Mouse (Mus musculus) heart, embryonic 11.5 days (tissue): ENCODE measurements around the gene Notch4. TPM values are rescaled to one million over a fixed set of nuclear protein-coding genes. Genes with fewer than 3 reads are reported as not detected.

Source experiments
- ATAC-seq: fragments of 200-750 bp; cut with Nextera tagmentation; replicated peaks from 2 replicates; pipeline ENCODE4 v1.8.0; 2017; ENCODE audit warnings: moderate library complexity; ENCODE audit not compliant: insufficient number of reproducible peaks, low FRiP score, low TSS enrichment
- H3K27ac ChIP-seq: fragments of 300-500 bp; sonication (generic); 2 replicates; pipeline ENCODE4 v1.5.1; 2014; ENCODE audit warnings: mild to moderate bottlenecking, low read depth, low read length
- H3K27me3 ChIP-seq: fragments of 300-500 bp; sonication (generic); 2 replicates; pipeline ENCODE4 v1.6.1; 2014; ENCODE audit warnings: mild to moderate bottlenecking, low read length, mixed read lengths; ENCODE audit not compliant: control insufficient read depth, insufficient read depth
- H3K36me3 ChIP-seq: fragments of 300-500 bp; sonication (generic); 2 replicates; pipeline ENCODE4 v1.6.1; 2014; ENCODE audit warnings: mild to moderate bottlenecking, low read length, moderate library complexity, mixed read lengths; ENCODE audit not compliant: control insufficient read depth, insufficient read depth
- H3K4me1 ChIP-seq: fragments of 300-500 bp; sonication (generic); 2 replicates; pipeline ENCODE4 v1.6.1; 2014; ENCODE audit warnings: low read length; ENCODE audit not compliant: control insufficient read depth, insufficient read depth
- H3K4me2 ChIP-seq: fragments of 300-500 bp; sonication (generic); 2 replicates; pipeline ENCODE4 v1.6.1; 2014; ENCODE audit warnings: mild to moderate bottlenecking, moderate library complexity
- H3K4me3 ChIP-seq: fragments of 300-500 bp; sonication (generic); 2 replicates; pipeline ENCODE4 v1.5.1; 2014; ENCODE audit warnings: low read depth, low read length
- H3K9ac ChIP-seq: fragments of 300-500 bp; sonication (generic); 2 replicates; pipeline ENCODE4 v1.6.1; 2014; ENCODE audit warnings: mild to moderate bottlenecking, low read depth, low read length, moderate library complexity
- H3K9me3 ChIP-seq: fragments of 300-500 bp; sonication (generic); replicated peaks from 2 replicates; pipeline ENCODE4 v1.6.1; 2016; ENCODE audit warnings: low read length; ENCODE audit not compliant: control insufficient read depth
- WGBS: fragments of 180-500 bp; shearing (Covaris S2); extraction: QIAGEN DNeasy Blood & Tissue Kit; methylation state at CpG from one replicate; pipeline ENCODE4 v1.1.7; 2014; ENCODE audit not compliant: insufficient replicate concordance; 5-methylcytosine and 5-hydroxymethylcytosine counted together
- polyA plus RNA-seq: library from polyadenylated mRNA; unstranded; fragments of >200 nt; fragmentation: Nextera tagmentation; extraction: Ambion mirVana; gene quantifications from 2 replicates; pipeline ENCODE4 v1.2.1, GENCODE M21; 2014

Notch4 gene
- polyA plus RNA-seq, 1 experiment from 2014 or later = 8.1 TPM

- WGBS = 2% methylated on average over 32 of the region's 32 CpGs
- peaks cover 63% of the 10 kb centered on the region for H3K4me1 ChIP-seq
Observed at GRCm38 (mm10) chr17:34592581-34593549, 28.8 kb downstream of the Notch4 start.

GRCm38 (mm10) chr17:34593752-34594525 lies 29.9 kb downstream of the Notch4 start:
- no peaks in the 10 kb centered on the region for H3K27me3 ChIP-seq
- peak overlapping the region; percentile 97; the same call in 1 of the 2 replicates for H3K27ac ChIP-seq
- H3K9ac ChIP-seq = peak overlapping the region; percentile 98
- H3K4me3 ChIP-seq = peak overlapping the region; percentile 83
- WGBS = 65% methylated on average over 34 of the region's 34 CpGs
- H3K9me3 ChIP-seq = no peaks in the 10 kb centered on the region
- peaks cover 64% of the 10 kb centered on the region for H3K4me1 ChIP-seq
- peaks cover 9% of the 10 kb centered on the region; the same call in 1 of the 2 replicates for H3K36me3 ChIP-seq
- peak overlapping the region; percentile 92 for H3K4me2 ChIP-seq
- no peak for ATAC-seq

More at GRCm38 (mm10) chr17:34592581-34593549, 28.8 kb downstream of the Notch4 start:
- H3K9me3 ChIP-seq = no peaks in the 10 kb centered on the region
- H3K27ac ChIP-seq = peak overlapping the region; percentile 97
- ATAC-seq = no peak
- H3K4me2 ChIP-seq = peak overlapping the region; percentile 92
- no peaks in the 10 kb centered on the region for H3K27me3 ChIP-seq
- peak overlapping the region; percentile 83 for H3K4me3 ChIP-seq
- H3K36me3 ChIP-seq = peaks cover 9% of the 10 kb centered on the region; the same call in 1 of the 2 replicates
- peak overlapping the region; percentile 98 for H3K9ac ChIP-seq

- H3K9me3 ChIP-seq = no peaks in the 10 kb centered on the region
- WGBS = 70% methylated on average over 8 of the region's 8 CpGs
- no peak for ATAC-seq
- no peak overlapping the region for H3K4me2 ChIP-seq
- no peak overlapping the region for H3K27ac ChIP-seq
- H3K4me3 ChIP-seq = no peak overlapping the region
- peaks cover 15% of the 10 kb centered on the region for H3K36me3 ChIP-seq
- peaks cover 47% of the 10 kb centered on the region for H3K4me1 ChIP-seq
- H3K27me3 ChIP-seq = no peaks in the 10 kb centered on the region
- no peak overlapping the region for H3K9ac ChIP-seq
Observed at GRCm38 (mm10) chr17:34596098-34596497, 32.0 kb downstream of the Notch4 start.

GRCm38 (mm10) chr17:34597566-34598095 lies 33.6 kb downstream of the Notch4 start, which contains the start of gene Ager:
TSS of gene Ager (plus strand) at chr17:34597862.
- peak within 1 kb of the TSS; percentile 34 for H3K4me2 ChIP-seq
- H3K36me3 ChIP-seq = peaks cover 15% of the 10 kb centered on the region
- H3K4me1 ChIP-seq = peaks cover 48% of the 10 kb centered on the region
- H3K27ac ChIP-seq = no peak within 1 kb of the TSS
- no peaks in the 10 kb centered on the region for H3K9me3 ChIP-seq
- no peak within 1 kb of the TSS for H3K4me3 ChIP-seq
- peak within 1 kb of the TSS; percentile 56; the same call in 1 of the 2 replicates for H3K9ac ChIP-seq
- WGBS = 20% methylated on average over 6 of the region's 6 CpGs
- H3K27me3 ChIP-seq = no peaks in the 10 kb centered on the region
- ATAC-seq = no peak

GRCm38 (mm10) chr17:34599891-34600290 lies 35.8 kb downstream of the Notch4 start:
- Histone ChIP-seq H3K27me3 (no peaks in the 10 kb centered on the region), H3K4me1 (peaks cover 34% of the 10 kb centered on the region), H3K4me2 (no peak overlapping the region), H3K36me3 (peaks cover 11% of the 10 kb centered on the region), H3K9ac (no peak overlapping the region), H3K4me3 (no peak overlapping the region), H3K27ac (no peak overlapping the region), H3K9me3 (no peaks in the 10 kb centered on the region)
- no peak for ATAC-seq
- WGBS = 76% methylated on average over 9 of the region's 9 CpGs

GRCm38 (mm10) chr17:34601796-34602195 lies 37.7 kb downstream of the Notch4 start:
- H3K9ac ChIP-seq = no peak overlapping the region
- no peak for ATAC-seq
- peaks cover 6% of the 10 kb centered on the region for H3K36me3 ChIP-seq
- no peak overlapping the region for H3K27ac ChIP-seq
- H3K4me1 ChIP-seq = peaks cover 39% of the 10 kb centered on the region
- H3K27me3 ChIP-seq = no peaks in the 10 kb centered on the region
- H3K4me2 ChIP-seq = no peak overlapping the region; the same call in 1 of the 2 replicates
- H3K9me3 ChIP-seq = no peaks in the 10 kb centered on the region
- 82% methylated on average over 12 of the region's 12 CpGs for WGBS
- no peak overlapping the region for H3K4me3 ChIP-seq

- Histone ChIP-seq H3K4me3 (peak within 1 kb of the TSS; percentile 99), H3K4me2 (peak within 1 kb of the TSS; percentile 99), H3K27me3 (no peaks in the 10 kb centered on the region), H3K36me3 (peaks cover 6% of the 10 kb centered on the region), H3K27ac (peak within 1 kb of the TSS; percentile 91), H3K4me1 (peaks cover 34% of the 10 kb centered on the region), H3K9ac (peak within 1 kb of the TSS; percentile 86), H3K9me3 (no peaks in the 10 kb centered on the region)
- WGBS = under 1% methylated on average over 29 of the region's 30 CpGs
- peak; percentile 90 for ATAC-seq
Observed at GRCm38 (mm10) chr17:34603375-34604060, 39.5 kb downstream of the Notch4 start, which contains the start of gene Rnf5. TSS of gene Rnf5 (minus strand) at chr17:34603690.
